Mouse (Mus musculus): ENCODE results near the gene Gm1043.

The Gm1043 gene

GRCm38 (mm10) chr5:37243169-37243886 is 158.2 kb downstream of the Gm1043 start:
- DNase-seq (ENCODE audit: low spot score): peak; percentile 29

- no peak for DNase-seq (ENCODE audit: low spot score)
Measured at GRCm38 (mm10) chr5:37244161-37244560, 159.0 kb downstream of the Gm1043 start.

GRCm38 (mm10) chr5:37244666-37245242 is 159.6 kb downstream of the Gm1043 start:
- no peak for DNase-seq (ENCODE audit: low spot score)

- no peak for DNase-seq (ENCODE audit: low spot score)
Measured at GRCm38 (mm10) chr5:37245651-37246050, 160.5 kb downstream of the Gm1043 start.

- no peak for DNase-seq (ENCODE audit: low spot score)
Measured at GRCm38 (mm10) chr5:37246138-37246910, 161.2 kb downstream of the Gm1043 start.

- DNase-seq (ENCODE audit: low spot score): no peak
Measured at GRCm38 (mm10) chr5:37247456-37247855, 162.3 kb downstream of the Gm1043 start.

- no peak for DNase-seq (ENCODE audit: low spot score)
Measured at GRCm38 (mm10) chr5:37248870-37249269, 163.7 kb downstream of the Gm1043 start.

- no peak for DNase-seq (ENCODE audit: low spot score)
Measured at GRCm38 (mm10) chr5:37251596-37251995, 166.4 kb downstream of the Gm1043 start.

GRCm38 (mm10) chr5:37252101-37252804 is 167.1 kb downstream of the Gm1043 start:
- no peak for DNase-seq (ENCODE audit: low spot score)

GRCm38 (mm10) chr5:37254523-37254922 is 169.4 kb downstream of the Gm1043 start:
- no peak for DNase-seq (ENCODE audit: low spot score)

GRCm38 (mm10) chr5:37256823-37257222 is 171.7 kb downstream of the Gm1043 start:
- no peak for DNase-seq (ENCODE audit: low spot score)

GRCm38 (mm10) chr5:37257243-37257642 is 172.1 kb downstream of the Gm1043 start:
- no peak for DNase-seq (ENCODE audit: low spot score)

GRCm38 (mm10) chr5:37261734-37262133 is 176.6 kb downstream of the Gm1043 start:
- no peak for DNase-seq (ENCODE audit: low spot score)

GRCm38 (mm10) chr5:37263816-37264215 is 178.6 kb downstream of the Gm1043 start:
- no peak for DNase-seq (ENCODE audit: low spot score)
